Mouse (Mus musculus) v-Abl transformed pro-B cells (cell line): ENCODE data around the gene Oasl1.

Source experiments
- in situ Hi-C, 2 experiments: fragments of 400-800 bp; cut with MboI; formaldehyde crosslinking; loops; one replicate each; pipeline ENCODE4 v1.15.1; 2025; ENCODE audit not compliant: unreplicated experiment in 2 of 2

The Oasl1 gene

DNA sequence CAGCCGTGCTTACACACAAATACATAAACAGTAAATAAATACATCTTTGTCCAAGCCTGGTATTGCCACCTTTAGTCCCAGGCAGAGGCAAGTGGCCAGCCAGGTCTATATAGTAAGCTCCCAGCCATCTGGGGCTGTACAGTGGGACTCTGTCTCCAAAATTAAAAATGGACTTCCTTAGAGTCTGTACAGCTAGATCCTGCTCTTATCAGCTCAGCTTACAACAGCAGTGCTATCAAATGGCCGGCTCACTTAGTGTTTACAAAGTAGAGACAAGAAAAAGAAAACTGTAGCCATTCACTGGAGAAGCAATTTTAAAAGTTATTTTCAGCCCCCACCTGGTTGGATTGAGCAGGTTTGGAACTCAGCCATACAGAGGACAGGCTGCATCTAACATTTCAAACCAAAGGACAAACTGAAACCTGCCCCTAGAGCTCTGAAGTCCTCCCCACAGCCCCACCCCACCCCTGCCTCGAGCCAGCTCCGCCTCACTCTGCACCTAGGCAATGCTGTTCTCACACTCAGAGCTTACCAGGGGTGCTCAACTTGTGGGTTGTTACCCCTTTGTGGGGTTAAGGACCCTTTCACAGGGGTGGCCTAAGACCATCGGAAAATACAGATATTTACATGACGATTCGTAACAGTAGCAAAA, 41.4 kb downstream of the Oasl1 start:
- in situ Hi-C loops: loop anchor here in 1 of 2 experiments (25.0 kb wide), 1 partner anchor 498 kb away; the partner anchor contains the start of gene Pla2g1b

DNA sequence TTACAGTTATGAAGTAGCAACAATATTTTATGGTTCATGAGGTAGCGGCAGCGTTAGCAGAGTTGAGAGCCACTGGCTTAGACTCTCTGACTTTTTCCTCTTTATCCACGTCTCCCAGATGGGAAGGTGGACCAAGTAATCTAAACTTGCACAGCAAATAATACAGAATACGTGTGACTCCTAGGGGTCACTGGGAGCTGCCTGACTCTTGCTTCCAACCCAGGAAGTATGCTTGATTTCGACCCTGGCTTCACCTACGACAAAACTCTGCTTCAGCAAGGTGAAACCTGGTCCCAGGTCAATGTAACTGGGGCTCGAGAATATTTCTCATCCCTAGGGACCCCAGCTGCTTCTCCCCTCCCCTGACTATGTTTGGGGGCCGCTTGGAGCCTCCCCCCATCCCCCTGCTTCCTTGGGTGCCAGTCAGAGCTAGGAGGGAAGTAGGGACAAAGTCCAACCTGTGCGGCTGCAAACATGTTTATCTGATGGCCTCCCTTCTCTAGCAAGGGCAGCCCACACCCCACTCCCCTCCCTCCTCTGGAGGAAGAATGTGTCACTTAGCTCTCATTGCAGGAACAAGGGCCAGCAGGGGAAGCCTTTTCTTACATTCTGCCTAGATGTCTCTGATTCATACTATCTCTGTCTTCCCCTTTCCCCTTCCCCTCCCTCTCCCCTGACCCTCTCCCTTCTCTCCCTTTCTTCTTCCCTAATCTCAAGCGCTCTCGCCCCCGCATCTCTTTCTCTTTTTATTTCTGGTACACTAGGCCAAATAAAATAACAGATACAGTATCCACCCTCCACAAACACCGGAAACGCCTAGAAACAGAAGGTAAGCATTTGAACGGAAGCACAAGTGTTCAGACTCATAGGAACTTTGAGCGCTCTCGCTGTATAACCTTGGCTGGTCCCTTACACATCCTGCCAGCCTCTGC, 42.2 kb downstream of the Oasl1 start:
- in situ Hi-C loops: loop anchor here in 1 of 2 experiments (25.0 kb wide), 1 partner anchor 497 kb away; the partner anchor contains the start of gene Pla2g1b

DNA sequence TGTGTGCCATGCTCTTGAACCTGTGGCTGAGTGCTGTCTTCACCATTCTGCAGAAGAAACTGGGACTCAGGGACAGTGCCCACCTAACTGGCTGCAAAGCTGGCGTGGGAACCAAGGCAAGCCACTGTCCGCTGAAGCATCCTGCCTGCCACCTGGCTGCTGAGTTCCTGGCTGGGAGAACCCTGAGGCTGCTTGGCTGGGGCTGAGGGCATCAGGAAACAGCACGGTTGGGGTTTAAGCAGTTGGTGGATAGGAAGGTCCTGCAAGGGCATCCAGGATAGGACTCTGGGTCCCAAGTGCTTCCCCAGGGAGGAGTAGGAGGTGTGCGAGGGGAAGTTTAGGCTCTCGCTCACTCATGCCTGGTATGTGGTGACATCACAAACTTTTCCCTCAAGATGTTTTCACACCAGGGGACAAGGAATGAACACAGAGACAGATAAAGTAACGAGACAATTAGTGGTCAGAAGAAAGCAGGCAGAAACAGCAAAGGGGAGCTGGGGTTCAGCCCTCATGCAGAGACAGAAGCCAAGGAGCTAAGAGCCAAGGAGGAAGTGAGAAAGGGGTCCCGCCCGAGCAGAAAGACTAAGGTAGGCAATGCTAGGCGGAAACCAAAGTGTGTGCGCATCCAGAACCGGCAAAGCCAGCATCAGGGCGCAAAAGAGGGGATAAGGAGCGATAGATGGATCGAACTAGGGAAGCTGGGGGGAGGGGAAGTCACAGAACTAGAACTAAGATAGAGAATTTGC, 44.7 kb downstream of the Oasl1 start:
- in situ Hi-C loops: loop anchor here in 1 of 2 experiments (25.0 kb wide), 1 partner anchor 495 kb away; the partner anchor contains the start of gene Pla2g1b

DNA sequence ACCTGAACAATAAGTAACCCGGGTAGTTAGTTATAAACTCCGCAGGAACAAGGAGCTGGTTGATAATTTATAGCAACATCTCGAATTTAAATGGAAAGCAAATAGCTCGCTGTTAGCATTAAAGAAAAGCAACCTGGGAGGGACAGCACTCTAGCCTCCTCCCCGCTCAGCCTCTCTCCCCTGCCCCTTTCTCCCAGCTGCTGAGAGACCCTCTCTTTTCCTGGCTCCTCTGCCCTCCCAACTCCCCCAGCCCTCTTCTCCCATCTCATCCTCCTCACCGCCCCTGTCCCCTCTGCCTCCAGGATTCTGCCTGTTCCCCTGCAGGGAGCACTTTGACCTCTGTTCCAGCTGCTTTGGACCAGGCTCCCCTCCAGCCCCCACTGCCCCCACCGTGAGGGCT, 45.6 kb downstream of the Oasl1 start:
- in situ Hi-C loops: loop anchor here in 1 of 2 experiments (25.0 kb wide), 1 partner anchor 494 kb away; the partner anchor contains the start of gene Pla2g1b

GRCm38 (mm10) chr5:114969064-114969463, 46.0 kb downstream of the Oasl1 start:
- in situ Hi-C loops: loop anchor here in 1 of 2 experiments (25.0 kb wide), 1 partner anchor 493 kb away; the partner anchor contains the start of gene Pla2g1b

DNA sequence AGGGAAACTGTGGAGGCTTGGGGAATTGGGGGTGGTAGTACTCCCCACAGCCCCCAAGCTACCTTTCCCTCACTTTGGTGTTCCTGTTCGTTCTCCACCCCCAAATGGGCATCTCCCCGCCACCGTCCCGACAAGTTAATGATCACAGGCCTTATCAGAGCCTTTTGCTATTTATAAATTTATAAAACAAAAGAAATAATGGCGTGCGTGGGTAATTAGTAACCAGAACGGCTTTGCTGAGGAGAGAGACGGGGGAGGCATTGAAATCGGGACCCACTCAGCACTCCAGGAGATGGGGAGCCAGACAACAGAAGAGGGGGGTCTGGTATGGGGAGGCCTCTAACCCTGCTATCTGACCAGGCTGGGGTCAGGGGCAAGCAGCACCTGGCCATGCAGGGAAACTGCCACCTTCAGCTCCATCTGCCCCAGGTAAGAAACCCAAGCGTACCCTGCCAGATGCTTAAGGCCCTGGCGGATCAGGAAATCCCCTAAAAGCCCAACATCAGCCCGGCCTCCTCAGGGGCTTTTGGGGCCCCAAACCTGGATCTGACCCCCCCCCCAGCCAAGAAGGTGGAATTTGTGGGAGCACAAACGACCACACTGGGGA, 46.7 kb downstream of the Oasl1 start:
- in situ Hi-C loops: loop anchor here (10.0 to 25.0 kb wide), 3 partner anchors 135 to 493 kb away; partner anchors contain the start of gene Pla2g1b (in 1 of the 2)

- in situ Hi-C loops: loop anchor here (10.0 to 25.0 kb wide), 3 partner anchors 134 to 491 kb away; partner anchors contain the start of gene Pla2g1b (in 1 of the 2)
Observed at GRCm38 (mm10) chr5:114970824-114971227, 47.8 kb downstream of the Oasl1 start, which contains the start of gene Hnf1a. Gene Hnf1a, minus strand, starts transcription at chr5:114971094.

- in situ Hi-C loops: loop anchor here (10.0 to 25.0 kb wide), 3 partner anchors 133 to 490 kb away; partner anchors contain the start of gene Pla2g1b (in 1 of the 2)
Observed at GRCm38 (mm10) chr5:114972201-114972600, 49.2 kb downstream of the Oasl1 start.

DNA sequence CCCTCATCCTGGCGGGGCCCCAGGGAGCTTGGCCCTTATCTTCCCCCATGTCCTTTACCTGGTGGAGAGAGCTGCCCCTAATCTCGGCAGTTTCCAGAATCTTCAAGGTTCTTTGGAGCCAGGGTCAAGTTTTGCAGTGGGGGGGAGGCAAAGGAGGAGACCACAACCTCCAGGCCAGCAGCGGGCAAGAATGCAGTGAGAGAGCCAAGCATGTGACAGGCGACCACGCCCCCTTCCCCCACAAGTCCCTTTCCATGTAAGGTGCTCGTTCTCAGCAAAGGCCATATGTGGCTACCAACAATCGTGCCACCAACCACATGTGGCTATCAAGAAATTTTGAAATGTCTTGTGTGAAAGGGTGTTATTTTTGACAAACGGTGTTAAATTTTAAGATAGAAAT, 50.1 kb downstream of the Oasl1 start:
- in situ Hi-C loops: loop anchor here (10.0 to 25.0 kb wide), 3 partner anchors 132 to 489 kb away; partner anchors contain the start of gene Pla2g1b (in 1 of the 2)

DNA sequence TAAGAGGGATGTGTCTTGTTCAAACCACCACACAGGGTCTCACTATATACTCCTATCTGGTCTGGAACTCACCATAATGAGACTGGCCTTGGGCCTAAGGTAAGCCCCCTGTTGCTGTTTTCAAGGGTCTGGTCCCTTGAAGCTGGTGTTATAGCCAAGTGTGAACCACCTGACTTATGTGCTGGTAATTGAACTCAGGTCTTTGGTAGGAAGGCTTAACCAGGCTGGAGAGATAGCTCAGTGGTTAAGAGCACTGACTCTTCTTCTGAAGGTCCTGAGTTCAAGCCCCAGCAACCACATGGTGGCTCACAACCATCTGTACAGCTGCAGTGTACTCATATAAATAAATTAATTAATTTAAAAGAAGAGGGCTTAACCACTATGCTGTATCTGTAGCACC, 53.9 kb downstream of the Oasl1 start:
- in situ Hi-C loops: loop anchor here (5.0 to 10.0 kb wide), 5 partner anchors 100 to 468 kb away; partner anchors contain the start of gene Pop5 (in 1 of the 2)

DNA sequence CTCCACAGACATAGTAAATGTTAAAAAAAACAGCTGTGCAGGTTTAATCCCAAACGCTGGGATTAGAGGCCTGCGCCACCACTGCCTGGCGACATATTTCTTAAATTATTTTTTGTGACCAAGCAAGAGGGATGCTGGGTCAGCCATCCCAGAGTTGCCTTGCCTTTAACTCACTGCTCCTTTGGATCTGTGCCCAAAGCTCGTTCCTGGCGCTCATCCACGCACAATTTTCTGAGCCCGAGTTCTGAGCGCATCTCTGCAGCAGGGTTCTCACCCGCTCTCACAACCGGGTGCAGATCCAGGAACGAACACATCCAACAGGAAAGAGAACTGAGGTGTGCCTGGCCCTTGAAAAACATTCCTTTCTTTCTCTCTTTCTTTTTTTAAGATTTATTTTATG, 55.4 kb downstream of the Oasl1 start:
- in situ Hi-C loops: loop anchor here (5.0 to 10.0 kb wide), 5 partner anchors 99 to 466 kb away; partner anchors contain the start of gene Pop5 (in 1 of the 2)

DNA sequence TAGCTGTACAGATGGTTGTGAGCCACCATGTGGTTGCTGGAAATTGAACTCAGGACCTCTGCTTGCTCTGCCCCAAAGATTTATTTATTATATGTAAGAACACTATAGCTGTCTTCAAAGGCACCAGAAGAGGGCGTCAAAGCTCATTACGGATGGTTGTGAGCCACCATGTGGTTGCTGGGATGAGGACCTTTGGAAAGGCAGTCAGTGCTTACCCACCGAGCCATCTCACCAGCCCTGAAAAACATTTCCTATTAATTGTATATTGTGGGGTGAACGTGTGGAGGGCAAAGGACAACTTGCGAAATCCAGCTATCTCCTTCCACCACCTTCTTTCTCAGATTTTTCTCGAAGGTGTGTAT, 55.8 kb downstream of the Oasl1 start:
- in situ Hi-C loops: loop anchor here (5.0 to 10.0 kb wide), 5 partner anchors 98 to 466 kb away; partner anchors contain the start of gene Pop5 (in 1 of the 2)

- in situ Hi-C loops: loop anchor here (5.0 to 10.0 kb wide), 5 partner anchors 98 to 465 kb away; partner anchors contain the start of gene Pop5 (in 1 of the 2)
Observed at GRCm38 (mm10) chr5:114979250-114980121, 56.4 kb downstream of the Oasl1 start.

DNA sequence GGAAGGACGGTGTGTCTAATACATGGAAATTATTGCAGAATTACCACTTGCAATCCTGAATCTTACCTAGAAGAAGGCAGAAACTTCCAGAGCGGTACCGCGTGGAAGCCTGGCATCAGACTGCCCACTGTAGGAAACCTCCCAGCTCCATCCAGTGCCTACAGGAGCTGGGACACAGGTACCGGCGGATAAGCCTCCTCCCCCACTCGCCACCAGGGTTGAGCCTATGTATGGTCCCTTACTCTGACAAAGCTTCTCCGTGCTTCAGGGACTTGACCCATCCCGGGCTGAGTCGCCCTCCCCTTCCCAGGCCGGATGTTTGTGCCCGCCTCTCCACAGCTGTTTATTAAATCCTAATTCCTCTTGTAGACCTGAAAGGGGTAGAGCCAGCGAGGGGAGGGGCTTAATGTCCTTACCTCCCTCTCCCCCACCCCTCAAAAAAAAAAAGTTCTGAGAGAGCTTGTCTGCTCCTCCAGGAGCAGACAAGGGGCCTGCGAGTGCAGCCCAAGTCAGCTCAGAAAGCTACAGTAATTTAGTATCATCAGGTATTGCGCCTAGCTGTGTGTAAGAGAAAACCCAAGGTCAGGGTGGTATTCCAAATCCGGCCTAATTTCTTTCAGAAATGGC, 57.2 kb downstream of the Oasl1 start:
- in situ Hi-C loops: no loop called here

DNA sequence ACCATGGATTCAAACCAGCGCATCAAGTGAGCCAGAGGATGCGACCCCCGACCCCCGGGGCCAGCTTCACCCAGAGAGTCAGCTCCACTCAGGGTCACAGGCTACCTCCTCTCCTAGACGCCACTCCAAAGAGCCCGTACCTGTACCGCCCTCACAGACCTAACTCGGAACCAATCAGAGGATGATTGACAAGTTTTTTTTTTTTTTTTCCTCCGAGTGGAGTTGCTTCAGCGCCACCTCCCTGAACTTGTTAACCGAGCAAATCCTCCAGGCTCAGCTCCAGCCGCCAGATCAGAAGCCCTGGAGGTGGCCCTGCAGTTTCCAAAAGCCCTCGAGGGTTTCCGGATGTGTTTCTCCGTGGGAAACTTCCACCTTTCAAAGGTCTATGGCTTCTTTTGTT, 59.0 kb downstream of the Oasl1 start:
- in situ Hi-C loops: no loop called here

DNA sequence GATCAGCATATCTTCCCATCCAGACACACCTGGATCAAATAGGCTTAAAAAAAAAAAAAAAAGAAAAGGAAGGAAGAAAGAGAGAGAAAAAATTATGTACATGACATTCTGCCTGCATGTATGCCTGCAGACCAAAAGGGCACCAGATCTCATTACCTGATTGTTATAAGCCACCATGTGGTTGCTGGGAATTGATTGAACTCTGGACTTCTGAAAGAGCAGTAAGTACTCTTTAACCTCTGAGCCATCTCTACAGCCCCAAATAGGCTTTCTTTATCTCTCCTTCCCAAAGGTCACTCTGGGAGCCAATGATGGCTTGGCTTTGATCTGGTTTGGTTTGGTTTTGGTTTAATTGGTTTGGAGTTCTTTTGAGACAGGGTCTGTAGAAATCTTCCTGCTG, 62.0 kb downstream of the Oasl1 start:
- in situ Hi-C loops: no loop called here
